Mouse (Mus musculus) erythroblast, embryonic 14.5 days (primary cell): ENCODE results near the gene Slc35f3.

Source experiments
- GATA1 ChIP-seq: IDR thresholded peaks from 2 replicates; pipeline ENCODE4 v1.6.1; 2012; ENCODE audit warnings: low read length, inconsistent platforms, mixed read lengths
- TAL1 ChIP-seq: IDR thresholded peaks from 3 replicates; pipeline ENCODE4 v1.6.1; 2012; ENCODE audit warnings: low read length, inconsistent platforms, mixed read lengths

GRCm38 (mm10) chr8:126256585-126257391 lies 41.6 kb upstream of the Slc35f3 start:
- TF ChIP-seq GATA1 (no peak), TAL1 (no peak)
